1 mouse cellular context compared by ENCODE assay signal in genomic region chr10:25533105-25533504, GRCm38 (mm10).
TF ChIP-seq lines count a peak whose summit lies in the region.

No protein-coding gene starts in this region.

TF ChIP-seq in myocyte, 11 proteins besides CTCF, POLR2A, EP300 and RAD21 (continued from another document):
- TF ChIP-seq MYOD1 (IDR thresholded peaks at IDR 0.05; ENCODE audit: control insufficient read depth in 1 of 3, insufficient read length in 2 of 3, low read depth in 2 of 3): peak in 1 of 3 experiments; percentile 40
